Mouse (Mus musculus) subcutaneous adipose tissue, adult 2 months (tissue): Measurements from ENCODE around the gene Grcc10. TPM values are rescaled to one million over a fixed set of nuclear protein-coding genes. Genes with fewer than 3 reads are reported as not detected.

ENCODE experiments used
- polyA plus RNA-seq: library from polyadenylated mRNA; depleted of rRNA; stranded (reverse); fragments of >200 nt; gene quantifications from 2 replicates; pipeline ENCODE4 v1.2.3, GENCODE M21; 2012; ENCODE audit warnings: low replicate concordance; rRNA removed

Gene Grcc10
- polyA plus RNA-seq: 190 and 330 TPM in 2 replicates

DNA sequence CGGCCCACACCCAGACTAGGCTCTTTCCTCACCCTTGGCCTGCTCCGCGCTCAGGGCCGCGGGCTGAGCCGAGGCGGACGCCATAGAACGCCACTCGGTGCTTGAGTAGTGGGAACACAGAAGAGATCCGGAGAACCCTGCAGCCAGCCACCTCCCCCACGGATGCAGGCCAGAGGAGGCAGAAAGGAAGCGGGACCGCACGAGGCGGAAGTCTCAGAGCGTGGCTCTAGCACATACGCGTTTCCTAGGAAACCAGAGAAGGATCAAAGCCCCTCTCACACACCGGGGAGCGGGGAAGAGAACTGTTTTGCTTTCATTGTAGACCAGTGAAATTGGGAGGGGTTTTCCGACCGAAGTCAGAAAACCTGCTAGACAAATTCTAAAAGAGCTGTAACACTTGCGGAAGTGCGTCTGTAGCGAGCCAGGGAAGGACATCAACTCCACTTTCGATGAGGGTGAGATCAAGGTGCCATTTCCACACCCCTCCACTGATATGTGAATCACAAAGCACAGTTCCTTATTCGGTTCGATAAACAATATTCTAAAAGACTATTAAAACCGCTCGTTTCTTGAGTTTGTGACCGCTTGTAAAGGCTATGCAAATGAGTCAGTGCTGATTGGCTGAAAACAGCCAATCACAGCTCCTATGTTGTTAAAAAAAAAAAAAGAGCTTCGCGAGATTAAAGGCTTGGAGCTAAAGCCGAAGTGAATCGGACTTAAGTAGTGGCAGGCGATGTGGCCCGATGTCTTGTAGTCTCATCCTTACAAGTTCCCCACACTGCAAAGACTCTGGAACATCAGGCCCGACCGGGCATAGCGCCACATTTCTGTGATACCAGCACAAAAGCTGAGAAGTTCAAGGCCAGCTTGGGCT is at the start of gene Grcc10:
Grcc10 (minus strand) TSS at position 487 of the 874 bp plus-strand sequence.

DNA sequence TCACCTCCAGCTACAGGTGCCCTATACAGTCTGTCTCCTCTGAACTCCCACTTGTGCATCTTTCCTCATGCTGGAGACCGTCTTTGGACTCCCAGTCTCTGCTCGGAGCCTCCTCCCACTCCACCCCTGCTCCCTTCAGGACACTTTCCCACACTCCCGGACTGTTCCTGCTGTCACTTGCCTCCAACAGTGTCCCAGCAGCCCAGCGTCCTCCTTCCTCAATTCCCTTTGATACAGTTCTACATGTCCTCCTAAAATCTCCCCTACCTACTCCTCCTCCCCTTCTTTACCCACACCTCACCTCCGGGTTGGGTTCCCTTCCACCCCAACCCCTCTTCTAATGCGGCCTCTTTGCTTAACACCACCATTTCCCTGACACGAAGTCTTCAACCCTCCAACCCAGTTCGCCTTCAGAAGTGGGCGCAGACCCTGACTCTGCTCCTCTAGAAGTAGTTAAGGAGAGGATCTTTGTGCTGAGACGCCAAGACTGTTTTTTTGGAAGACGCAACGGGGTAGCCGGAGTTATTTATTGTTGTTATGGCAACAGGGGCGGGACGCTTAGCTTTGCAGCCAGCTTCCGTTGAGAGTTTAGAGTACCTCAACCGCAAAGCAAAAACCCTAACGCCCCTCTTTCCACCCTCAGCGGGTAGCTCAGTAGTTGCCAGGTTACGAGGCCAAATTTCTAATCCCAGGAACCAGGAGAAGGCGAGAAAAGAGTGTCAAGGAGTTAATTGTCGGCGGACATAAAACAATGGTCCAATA is 38.2 kb upstream of the Grcc10 start, which contains the start of gene Lrrc23:
Lrrc23 (minus strand) TSS at position 506 of the 762 bp plus-strand sequence.

DNA sequence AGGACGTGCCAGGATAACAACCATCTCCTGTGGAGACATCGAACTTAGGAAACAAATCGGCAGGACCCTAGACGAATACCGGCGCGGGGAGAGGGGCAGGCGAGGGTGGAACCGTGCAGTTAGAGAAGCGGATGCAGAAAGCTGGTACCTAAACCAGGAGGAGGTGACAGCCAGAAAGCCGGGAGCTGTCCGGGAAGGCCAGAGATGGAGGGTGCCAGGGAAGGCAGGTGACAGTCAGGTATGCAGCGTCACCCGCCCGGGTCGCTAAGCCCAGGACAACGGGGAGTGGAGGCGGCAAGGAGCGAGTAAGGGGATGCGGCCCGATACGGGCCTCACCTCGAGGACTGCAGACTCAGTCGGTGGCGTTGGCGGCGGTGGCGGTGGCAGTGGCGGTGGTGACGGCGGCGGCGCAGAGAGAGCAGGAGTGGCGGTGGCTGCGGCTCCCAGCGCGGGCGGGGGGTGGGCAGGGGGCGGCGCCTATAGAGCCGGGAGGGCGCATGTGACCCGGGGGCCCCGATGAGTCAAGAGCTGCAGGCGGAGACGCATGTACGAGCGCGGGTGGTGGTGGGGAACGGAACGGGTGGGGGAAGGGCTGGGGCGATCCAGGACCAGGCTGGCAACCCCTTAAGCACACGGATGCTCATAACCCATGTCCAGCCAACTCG is 28.1 kb upstream of the Grcc10 start, which contains the start of gene Eno2:
Eno2 (minus strand) TSS at position 573 of the 665 bp plus-strand sequence.

GRCm38 (mm10) chr6:124755831-124756595 is 14.8 kb upstream of the Grcc10 start, which contains the start of the genes Gm45234 and Atn1:
Gm45234 (minus strand) TSS chr6:124756021.
Atn1 (minus strand) TSS chr6:124756524.

GRCm38 (mm10) chr6:124738511-124739023 is 2.6 kb downstream of the Grcc10 start, which contains the start of gene Ptpn6:
Ptpn6 (minus strand) TSS chr6:124738714.

DNA sequence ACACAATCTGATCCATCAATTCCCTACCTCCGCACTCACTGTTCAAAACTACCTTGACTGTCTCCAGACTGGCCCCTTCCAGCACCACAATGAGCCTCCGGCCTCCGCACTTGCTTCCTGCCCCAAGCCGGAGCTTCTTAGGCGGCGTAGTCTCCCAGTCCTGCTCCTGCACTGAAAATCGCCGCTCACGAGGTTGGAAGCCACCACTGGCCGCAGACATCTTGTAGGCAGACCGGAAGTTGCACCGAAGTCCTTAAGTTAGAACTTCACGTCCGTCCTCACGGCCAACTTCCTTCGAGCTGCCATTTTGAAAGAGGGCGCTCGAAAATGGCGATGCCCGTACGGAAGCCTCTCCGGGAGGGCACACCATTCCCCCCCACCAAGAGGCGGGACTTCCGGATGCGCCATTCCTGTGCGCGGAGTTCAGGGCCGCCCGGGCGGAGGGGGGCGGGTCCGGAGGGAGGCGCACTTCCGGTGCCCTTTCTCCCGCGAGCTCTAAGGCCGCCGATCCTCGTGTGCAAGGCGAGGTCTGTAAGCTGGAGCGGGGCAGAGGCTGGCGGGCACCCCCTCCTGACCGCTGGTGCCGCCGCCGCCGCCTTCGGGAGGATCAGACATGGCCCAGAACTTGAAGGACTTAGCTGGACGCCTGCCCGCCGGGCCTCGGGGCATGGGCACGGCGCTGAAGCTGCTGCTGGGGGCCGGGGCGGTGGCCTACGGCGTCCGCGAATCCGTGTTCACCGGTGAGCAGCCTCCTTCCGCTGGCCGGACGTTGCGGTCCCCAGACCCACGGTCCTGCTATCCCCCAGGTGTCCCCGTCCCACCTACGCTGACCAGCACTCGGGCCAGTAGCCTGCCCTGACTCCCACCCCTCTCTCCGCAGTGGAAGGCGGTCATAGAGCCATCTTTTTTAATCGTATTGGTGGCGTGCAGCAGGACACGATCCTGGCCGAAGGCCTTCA is 29.1 kb downstream of the Grcc10 start, which contains the start of the genes Emg1 and Phb2:
Emg1 (minus strand) TSS at position 355 of the 959 bp plus-strand sequence.
Phb2 (plus strand) TSS at position 513 of the 959 bp plus-strand sequence.

Other genes with a start within 250 kb of the Grcc10 start
- gene C1rl, start 248.3 kb downstream of the Grcc10 start, polyA plus RNA-seq: 8.3 and 15.0 TPM in 2 replicates
- 63.7 and 105 TPM in 2 replicates for gene C1ra, start 229.0 kb downstream of the Grcc10 start, polyA plus RNA-seq
- gene C1s1, start 199.0 kb downstream of the Grcc10 start, polyA plus RNA-seq: 250 and 335 TPM in 2 replicates
- 0.17 and 0.24 TPM in 2 replicates for gene C1rb, start 171.1 kb downstream of the Grcc10 start, polyA plus RNA-seq
- 0.20 and 0.77 TPM in 2 replicates for gene C1s2, start 105.3 kb downstream of the Grcc10 start, polyA plus RNA-seq
- 165 and 205 TPM in 2 replicates for gene Lpcat3, start 78.3 kb downstream of the Grcc10 start, polyA plus RNA-seq
- 43.9 and 76.9 TPM in 2 replicates for gene Emg1, start 29.2 kb downstream of the Grcc10 start, polyA plus RNA-seq
- 146 and 173 TPM in 2 replicates for gene Phb2, start 29.0 kb downstream of the Grcc10 start, polyA plus RNA-seq
- 11.4 and 26.9 TPM in 2 replicates for gene Ptpn6, start 2.7 kb downstream of the Grcc10 start, polyA plus RNA-seq
- gene Gm45234, start 14.6 kb upstream of the Grcc10 start, polyA plus RNA-seq: not detected in 2 replicates
- gene Atn1, start 15.2 kb upstream of the Grcc10 start, polyA plus RNA-seq: 35.1 and 76.7 TPM in 2 replicates
- gene Eno2, start 28.3 kb upstream of the Grcc10 start, polyA plus RNA-seq: 7.9 and 22.7 TPM in 2 replicates
- gene Lrrc23, start 38.4 kb upstream of the Grcc10 start, polyA plus RNA-seq: 1.9 and 2.1 TPM in 2 replicates
- 20.3 and 27.3 TPM in 2 replicates for gene Spsb2, start 67.3 kb upstream of the Grcc10 start, polyA plus RNA-seq
- gene Tpi1, start 72.9 kb upstream of the Grcc10 start, polyA plus RNA-seq: 546 and 1,076 TPM in 2 replicates
- 112 and 133 TPM in 2 replicates for gene Usp5, start 88.1 kb upstream of the Grcc10 start, polyA plus RNA-seq
- 5.8 and 31.7 TPM in 2 replicates for gene Cdca3, start 88.2 kb upstream of the Grcc10 start, polyA plus RNA-seq
- gene Gnb3, start 98.9 kb upstream of the Grcc10 start, polyA plus RNA-seq: 0.47 and 1.4 TPM in 2 replicates
- 23.0 and 97.5 TPM in 2 replicates for gene P3h3, start 116.4 kb upstream of the Grcc10 start, polyA plus RNA-seq
- 0.24 and 3.3 TPM in 2 replicates for gene Gpr162, start 122.6 kb upstream of the Grcc10 start, polyA plus RNA-seq
- 0.79 and 2.4 TPM in 2 replicates for gene Cd4, start 146.8 kb upstream of the Grcc10 start, polyA plus RNA-seq
- 5.0 and 6.7 TPM in 2 replicates for gene Lag3, start 170.3 kb upstream of the Grcc10 start, polyA plus RNA-seq
- 1,311 and 1,715 TPM in 2 replicates for gene Ptms, start 178.7 kb upstream of the Grcc10 start, polyA plus RNA-seq
- 398 and 422 TPM in 2 replicates for gene Mlf2, start 190.0 kb upstream of the Grcc10 start, polyA plus RNA-seq
- 192 and 221 TPM in 2 replicates for gene Cops7a, start 224.2 kb upstream of the Grcc10 start, polyA plus RNA-seq